Mouse (Mus musculus): Measurements from ENCODE around the gene Sf3b2. TPM values are rescaled to one million over a fixed set of nuclear protein-coding genes. Genes with fewer than 3 reads are reported as not detected.
A peak's percentile ranks its signal among the peaks of the same experiment; 100 is the strongest.
"Not testable (repeated sequence)": the region's sequence is repeated elsewhere in the genome, so short reads cannot be mapped to it uniquely, and the experiment has no call there.

Gene Sf3b2
- polyA plus RNA-seq, 1 experiment from 2014 or later, result 380 TPM

GRCm38 (mm10) chr19:5272801-5273733 is 22.2 kb downstream of the Sf3b2 start, which contains the start of gene Pacs1:
TSS of gene Pacs1 (minus strand) at chr19:5273119.
- Histone ChIP-seq H3K4me1 (replicated peaks) (peaks cover 25% of the 10 kb centered on the region), H3K4me2 (peak within 1 kb of the TSS; percentile 80), H3K27me3 (no peaks in the 10 kb centered on the region), H3K27ac (peak within 1 kb of the TSS; percentile 94), H3K9me3 (no peaks in the 10 kb centered on the region), H3K9ac (replicated peaks) (peak within 1 kb of the TSS; percentile 92), H3K36me3 (peaks cover 41% of the 10 kb centered on the region), H3K4me3 (replicated peaks) (peak within 1 kb of the TSS; percentile 94)
- WGBS, result under 1% methylated on average over 69 of the region's 97 CpGs
- peak; percentile 80 for ATAC-seq (ENCODE audit: insufficient number of reproducible peaks, insufficient read depth, low FRiP score, low TSS enrichment, low read depth)

- WGBS, result under 1% methylated on average over 29 of the region's 30 CpGs
- Histone ChIP-seq H3K27me3 (no peaks in the 10 kb centered on the region), H3K9me3 (no peaks in the 10 kb centered on the region), H3K4me2 (peak overlapping the region; percentile 80), H3K36me3 (peaks cover 34% of the 10 kb centered on the region), H3K27ac (peak overlapping the region; percentile 94), H3K4me3 (replicated peaks) (peak overlapping the region; percentile 94), H3K9ac (replicated peaks) (peak overlapping the region; percentile 92), H3K4me1 (replicated peaks) (peaks cover 25% of the 10 kb centered on the region)
- ATAC-seq (ENCODE audit: insufficient number of reproducible peaks, insufficient read depth, low FRiP score, low TSS enrichment, low read depth), result peak; percentile 69
These were observed 22.9 kb downstream of the Sf3b2 start for GRCm38 (mm10) chr19:5272326-5272795.

GRCm38 (mm10) chr19:5271430-5271829 is 23.8 kb downstream of the Sf3b2 start:
- no peak for ATAC-seq (ENCODE audit: insufficient number of reproducible peaks, insufficient read depth, low FRiP score, low TSS enrichment, low read depth)
- WGBS, result 62% methylated on average over 1 of the region's 1 CpGs
- peak overlapping the region; percentile 80 for H3K4me2 ChIP-seq

GRCm38 (mm10) chr19:5269392-5269791 is 25.9 kb downstream of the Sf3b2 start:
- Histone ChIP-seq H3K9me3 (no peaks in the 10 kb centered on the region), H3K36me3 (peaks cover 7% of the 10 kb centered on the region), H3K4me1 (replicated peaks) (peaks cover 24% of the 10 kb centered on the region), H3K4me2 (no peak overlapping the region), H3K9ac (replicated peaks) (no peak overlapping the region), H3K27me3 (no peaks in the 10 kb centered on the region), H3K4me3 (replicated peaks) (no peak overlapping the region), H3K27ac (no peak overlapping the region)
- ATAC-seq (ENCODE audit: insufficient number of reproducible peaks, insufficient read depth, low FRiP score, low TSS enrichment, low read depth), result no peak
- 82% methylated on average over 5 of the region's 5 CpGs for WGBS

More at GRCm38 (mm10) chr19:5271430-5271829, 23.8 kb downstream of the Sf3b2 start:
- H3K27ac ChIP-seq, result no peak overlapping the region
- H3K4me3 ChIP-seq (replicated peaks), result peak overlapping the region; percentile 94
- H3K4me1 ChIP-seq (replicated peaks), result peaks cover 25% of the 10 kb centered on the region
- H3K27me3 ChIP-seq, result no peaks in the 10 kb centered on the region
- peaks cover 27% of the 10 kb centered on the region for H3K36me3 ChIP-seq
- no peaks in the 10 kb centered on the region for H3K9me3 ChIP-seq
- H3K9ac ChIP-seq (replicated peaks), result 0 out of 2 replicates have a peak overlapping the region, but pooled peaks have one; percentile 92

GRCm38 (mm10) chr19:5268875-5269274 is 26.4 kb downstream of the Sf3b2 start:
- peaks cover 1% of the 10 kb centered on the region; the same call in 1 of the 2 replicates for H3K36me3 ChIP-seq
- H3K4me3 ChIP-seq (replicated peaks), result no peak overlapping the region
- no peak for ATAC-seq (ENCODE audit: insufficient number of reproducible peaks, insufficient read depth, low FRiP score, low TSS enrichment, low read depth)
- peaks cover 19% of the 10 kb centered on the region for H3K4me1 ChIP-seq (replicated peaks)
- no peak overlapping the region for H3K9ac ChIP-seq (replicated peaks)
- H3K9me3 ChIP-seq, result no peaks in the 10 kb centered on the region
- WGBS, result 87% methylated on average over 3 of the region's 3 CpGs
- no peak overlapping the region for H3K4me2 ChIP-seq
- H3K27ac ChIP-seq, result no peak overlapping the region
- H3K27me3 ChIP-seq, result no peaks in the 10 kb centered on the region

- Histone ChIP-seq H3K4me1 (replicated peaks) (peaks cover 18% of the 10 kb centered on the region), H3K9me3 (no peaks in the 10 kb centered on the region), H3K27me3 (no peaks in the 10 kb centered on the region), H3K9ac (replicated peaks) (no peak overlapping the region), H3K4me3 (replicated peaks) (no peak overlapping the region), H3K27ac (no peak overlapping the region), H3K4me2 (no peak overlapping the region), H3K36me3 (no peaks in the 10 kb centered on the region; the same call in 1 of the 2 replicates)
- ATAC-seq (ENCODE audit: insufficient number of reproducible peaks, insufficient read depth, low FRiP score, low TSS enrichment, low read depth), result no peak
These were observed 27.2 kb downstream of the Sf3b2 start for GRCm38 (mm10) chr19:5268017-5268416.

GRCm38 (mm10) chr19:5267015-5267414 is 28.2 kb downstream of the Sf3b2 start:
- Histone ChIP-seq H3K27me3 (no peaks in the 10 kb centered on the region), H3K4me2 (no peak overlapping the region), H3K4me3 (replicated peaks) (no peak overlapping the region), H3K9ac (replicated peaks) (no peak overlapping the region), H3K4me1 (replicated peaks) (peaks cover 17% of the 10 kb centered on the region), H3K27ac (no peak overlapping the region), H3K36me3 (no peaks in the 10 kb centered on the region; the same call in 1 of the 2 replicates), H3K9me3 (no peaks in the 10 kb centered on the region)
- WGBS, result 98% methylated on average over 5 of the region's 5 CpGs
- ATAC-seq (ENCODE audit: insufficient number of reproducible peaks, insufficient read depth, low FRiP score, low TSS enrichment, low read depth), result no peak

- Histone ChIP-seq H3K9ac (replicated peaks) (no peak overlapping the region), H3K4me1 (replicated peaks) (no peaks in the 10 kb centered on the region), H3K4me2 (no peak overlapping the region), H3K36me3 (peaks cover 7% of the 10 kb centered on the region; the same call in 1 of the 2 replicates), H3K9me3 (no peaks in the 10 kb centered on the region), H3K27me3 (no peaks in the 10 kb centered on the region), H3K4me3 (replicated peaks) (no peak overlapping the region), H3K27ac (no peak overlapping the region)
- ATAC-seq (ENCODE audit: insufficient number of reproducible peaks, insufficient read depth, low FRiP score, low TSS enrichment, low read depth), result no peak
- 47% methylated on average over 3 of the region's 3 CpGs for WGBS
These were observed 38.1 kb downstream of the Sf3b2 start for GRCm38 (mm10) chr19:5257140-5257539.

- not testable (repeated sequence) for H3K4me1 ChIP-seq (replicated peaks); H3K27me3 ChIP-seq; ATAC-seq (ENCODE audit: insufficient number of reproducible peaks, insufficient read depth, low FRiP score, low TSS enrichment, low read depth); H3K4me2 ChIP-seq; H3K4me3 ChIP-seq (replicated peaks); H3K9ac ChIP-seq (replicated peaks); H3K9me3 ChIP-seq; H3K27ac ChIP-seq; H3K36me3 ChIP-seq
- WGBS, result 100% methylated on average over 1 of the region's 1 CpGs
These were observed 58.3 kb downstream of the Sf3b2 start for GRCm38 (mm10) chr19:5236981-5237380.

- WGBS, result 86% methylated on average over 4 of the region's 4 CpGs
- H3K4me1 ChIP-seq (replicated peaks), result no peaks in the 10 kb centered on the region
These were observed 62.6 kb downstream of the Sf3b2 start for GRCm38 (mm10) chr19:5232696-5233095.

GRCm38 (mm10) chr19:5230110-5230509 is 65.1 kb downstream of the Sf3b2 start:
- Histone ChIP-seq H3K27ac (no peak overlapping the region), H3K4me1 (replicated peaks) (no peaks in the 10 kb centered on the region), H3K36me3 (0 out of 2 replicates have a peak, but pooled peaks cover 4% of the 10 kb centered on the region), H3K27me3 (no peaks in the 10 kb centered on the region), H3K9me3 (no peaks in the 10 kb centered on the region), H3K4me3 (replicated peaks) (no peak overlapping the region), H3K9ac (replicated peaks) (no peak overlapping the region), H3K4me2 (no peak overlapping the region)
- WGBS, result 82% methylated on average over 2 of the region's 2 CpGs
- no peak for ATAC-seq (ENCODE audit: insufficient number of reproducible peaks, insufficient read depth, low FRiP score, low TSS enrichment, low read depth)

More at GRCm38 (mm10) chr19:5232696-5233095, 62.6 kb downstream of the Sf3b2 start:
- H3K27ac ChIP-seq, result no peak overlapping the region
- no peak for ATAC-seq (ENCODE audit: insufficient number of reproducible peaks, insufficient read depth, low FRiP score, low TSS enrichment, low read depth)
- H3K4me2 ChIP-seq, result no peak overlapping the region
- no peaks in the 10 kb centered on the region for H3K9me3 ChIP-seq
- H3K9ac ChIP-seq (replicated peaks), result no peak overlapping the region
- no peaks in the 10 kb centered on the region for H3K27me3 ChIP-seq
- no peak overlapping the region for H3K4me3 ChIP-seq (replicated peaks)
- 0 out of 2 replicates have a peak, but pooled peaks cover 3% of the 10 kb centered on the region for H3K36me3 ChIP-seq

Data from limb, embryonic 12.5 days (tissue).